Mouse (Mus musculus): ENCODE results near the gene Sec16b.

The Sec16b gene

GRCm38 (mm10) chr1:157506522-157506921 is at the start of gene Sec16b:
TSS of gene Sec16b (plus strand) at chr1:157506728.
- DNase-seq (ENCODE audit: low read depth, low spot score), result no peak

GRCm38 (mm10) chr1:157457789-157458188 is 48.7 kb upstream of the Sec16b start:
- DNase-seq (ENCODE audit: low read depth, low spot score), result no peak

GRCm38 (mm10) chr1:157458421-157459208 is 47.9 kb upstream of the Sec16b start, which contains the start of gene Cryzl2:
TSS of gene Cryzl2 (plus strand) at chr1:157458577.
- DNase-seq (ENCODE audit: low read depth, low spot score), result peak; percentile 93

GRCm38 (mm10) chr1:157459904-157460303 is 46.6 kb upstream of the Sec16b start:
- DNase-seq (ENCODE audit: low read depth, low spot score), result peak; percentile 20

GRCm38 (mm10) chr1:157461276-157461675 is 45.3 kb upstream of the Sec16b start:
- DNase-seq (ENCODE audit: low read depth, low spot score), result no peak

GRCm38 (mm10) chr1:157462336-157462735 is 44.2 kb upstream of the Sec16b start:
- DNase-seq (ENCODE audit: low read depth, low spot score), result no peak

- no peak for DNase-seq (ENCODE audit: low read depth, low spot score)
These were observed 41.3 kb upstream of the Sec16b start for GRCm38 (mm10) chr1:157465194-157465593.

GRCm38 (mm10) chr1:157467866-157468265 is 38.7 kb upstream of the Sec16b start:
- DNase-seq (ENCODE audit: low read depth, low spot score), result no peak

GRCm38 (mm10) chr1:157470761-157471386 is 35.7 kb upstream of the Sec16b start:
- no peak for DNase-seq (ENCODE audit: low read depth, low spot score)

GRCm38 (mm10) chr1:157472716-157473115 is 33.8 kb upstream of the Sec16b start:
- no peak for DNase-seq (ENCODE audit: low read depth, low spot score)

GRCm38 (mm10) chr1:157474865-157475264 is 31.7 kb upstream of the Sec16b start:
- no peak for DNase-seq (ENCODE audit: low read depth, low spot score)

GRCm38 (mm10) chr1:157476231-157476630 is 30.3 kb upstream of the Sec16b start:
- DNase-seq (ENCODE audit: low read depth, low spot score), result no peak

- DNase-seq (ENCODE audit: low read depth, low spot score), result no peak
These were observed 26.4 kb upstream of the Sec16b start for GRCm38 (mm10) chr1:157480090-157480489.

- no peak for DNase-seq (ENCODE audit: low read depth, low spot score)
These were observed 25.6 kb upstream of the Sec16b start for GRCm38 (mm10) chr1:157480901-157481300.

GRCm38 (mm10) chr1:157481666-157482065 is 24.9 kb upstream of the Sec16b start:
- DNase-seq (ENCODE audit: low read depth, low spot score), result no peak

- DNase-seq (ENCODE audit: low read depth, low spot score), result no peak
These were observed 22.4 kb upstream of the Sec16b start for GRCm38 (mm10) chr1:157484161-157484560.

- no peak for DNase-seq (ENCODE audit: low read depth, low spot score)
These were observed 5.9 kb upstream of the Sec16b start for GRCm38 (mm10) chr1:157500657-157501056.

GRCm38 (mm10) chr1:157501352-157501945 is 5.1 kb upstream of the Sec16b start:
- DNase-seq (ENCODE audit: low read depth, low spot score), result no peak

- DNase-seq (ENCODE audit: low read depth, low spot score), result no peak
These were observed 3.5 kb upstream of the Sec16b start for GRCm38 (mm10) chr1:157503071-157503470.

- DNase-seq (ENCODE audit: low read depth, low spot score), result no peak
These were observed 567 bp downstream of the Sec16b start for GRCm38 (mm10) chr1:157506995-157507595.

GRCm38 (mm10) chr1:157507814-157508213 is 1.3 kb downstream of the Sec16b start:
- DNase-seq (ENCODE audit: low read depth, low spot score), result no peak
